Mouse (Mus musculus) C2C12 (cell line): ENCODE results near the gene Eif4h.
A peak's percentile ranks its signal among the peaks of the same experiment; 100 is the strongest.

Source experiments
- CEBPB ChIP-seq: IDR thresholded peaks from one replicate; pipeline ENCODE4 v1.6.1; 2011; ENCODE audit warnings: low read depth, mild to moderate bottlenecking, control low read depth, moderate library complexity
- CTCF ChIP-seq: IDR thresholded peaks from one replicate; pipeline ENCODE4 v1.5.1; 2011; ENCODE audit not compliant: control insufficient read depth, insufficient read depth, insufficient read length
- FOSL1 ChIP-seq: IDR thresholded peaks from one replicate; pipeline ENCODE4 v1.8.0; 2011; ENCODE audit warnings: mild to moderate bottlenecking, low read length; ENCODE audit not compliant: poor library complexity, insufficient read depth, severe bottlenecking
- MAX ChIP-seq: IDR thresholded peaks from one replicate; pipeline ENCODE4 v1.6.1; 2011; ENCODE audit warnings: mild to moderate bottlenecking, control low read depth
- MYOD1 ChIP-seq: IDR thresholded peaks from one replicate; pipeline ENCODE4 v1.6.1; 2011; ENCODE audit warnings: low read depth; ENCODE audit not compliant: control insufficient read depth, insufficient read length

- TF ChIP-seq CTCF: no peak
- no peak for TF ChIP-seq MAX
- no peak for TF ChIP-seq FOSL1
- peak; percentile 34 for TF ChIP-seq MYOD1
- no peak for TF ChIP-seq CEBPB
Observed at GRCm38 (mm10) chr5:134611810-134612521, 27.3 kb downstream of the Eif4h start.
